Mouse (Mus musculus): ENCODE measurements around the gene Slc23a4. TPM values are rescaled to one million over a fixed set of nuclear protein-coding genes. Genes with fewer than 3 reads are reported as not detected.

Gene Slc23a4
- polyA plus RNA-seq, 1 experiment from 2014 or later, result 8.4 TPM

DNA sequence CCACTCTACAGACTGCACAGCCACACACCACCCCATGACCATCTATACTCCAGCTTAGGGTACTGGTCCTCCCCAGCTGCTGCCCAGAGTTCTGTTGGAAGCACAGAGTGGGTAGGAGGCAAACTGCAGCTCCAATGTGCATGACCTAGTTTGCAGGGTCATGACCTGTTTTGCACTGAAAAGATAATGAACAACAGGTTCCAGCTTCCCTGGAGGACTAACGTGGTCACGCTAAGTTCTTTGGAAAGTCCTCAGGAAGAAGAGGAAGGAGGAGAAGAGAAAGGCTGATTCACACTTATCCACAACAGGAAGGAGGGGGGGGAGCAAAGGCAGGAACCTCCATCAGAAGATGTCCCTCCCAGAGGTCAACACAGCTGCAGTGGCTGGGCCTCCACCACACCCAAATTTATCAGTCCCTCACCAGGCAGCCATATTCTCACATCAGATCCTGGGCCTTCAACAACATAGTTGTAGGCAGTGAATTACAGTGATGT is 81.0 kb downstream of the Slc23a4 start:
- 81% methylated on average over 2 of the region's 2 CpGs for WGBS
- Histone ChIP-seq H3K4me3 (replicated peaks) (no peak overlapping the region), H3K27ac (no peak overlapping the region), H3K9me3 (no peaks in the 10 kb centered on the region), H3K36me3 (peaks cover 4% of the 10 kb centered on the region; the same call in 1 of the 2 replicates), H3K4me2 (replicated peaks) (no peak overlapping the region), H3K4me1 (replicated peaks) (0 out of 2 replicates have a peak, but pooled peaks cover 6% of the 10 kb centered on the region), H3K9ac (no peak overlapping the region), H3K27me3 (replicated peaks) (no peaks in the 10 kb centered on the region)
- ATAC-seq, result no peak

DNA sequence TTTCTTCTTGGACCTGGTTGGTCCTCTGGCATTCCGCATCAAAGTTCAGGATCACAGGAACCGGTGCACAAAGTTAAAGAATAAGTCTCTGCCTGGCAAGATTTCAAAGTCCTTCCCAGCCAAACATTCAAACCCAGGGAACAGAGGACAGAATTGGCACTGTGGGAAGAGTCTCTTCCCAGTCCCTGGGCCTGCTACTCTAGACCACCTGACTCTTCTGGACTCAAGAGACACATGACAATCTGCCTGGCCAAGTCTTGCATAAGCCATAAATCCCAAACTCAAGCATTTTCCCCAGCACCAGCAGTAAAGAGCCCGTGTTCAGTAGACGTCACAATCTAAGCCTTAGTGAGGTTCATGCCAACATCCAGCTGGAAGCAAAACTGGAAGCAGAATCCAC is 81.5 kb downstream of the Slc23a4 start:
- peaks cover 4% of the 10 kb centered on the region; the same call in 1 of the 2 replicates for H3K36me3 ChIP-seq

DNA sequence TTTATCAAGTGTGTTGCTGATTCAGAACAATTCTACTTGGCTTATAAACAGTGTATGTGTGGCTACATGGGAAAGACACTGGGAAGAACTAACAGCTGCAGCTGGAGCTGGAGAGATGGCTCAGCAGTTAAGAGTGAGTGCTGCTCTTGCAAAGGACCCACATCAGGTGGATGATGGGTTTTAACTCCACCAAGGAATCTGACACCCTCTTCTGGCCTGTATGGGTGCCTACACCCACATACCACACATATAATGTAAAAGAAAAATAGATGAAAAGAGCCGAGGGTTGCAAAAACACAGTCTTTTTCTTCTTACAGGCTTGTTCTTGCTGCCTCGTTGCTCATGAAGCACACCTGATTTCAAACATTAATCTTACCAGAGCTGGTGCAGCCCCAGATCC is 82.1 kb downstream of the Slc23a4 start:
- no peak overlapping the region for H3K4me3 ChIP-seq (replicated peaks)
- 0 out of 2 replicates have a peak, but pooled peaks cover 7% of the 10 kb centered on the region for H3K4me1 ChIP-seq (replicated peaks)
- no peak overlapping the region for H3K27ac ChIP-seq
- no peak overlapping the region for H3K4me2 ChIP-seq (replicated peaks)
- H3K9me3 ChIP-seq, result no peaks in the 10 kb centered on the region
- peaks cover 4% of the 10 kb centered on the region; the same call in 1 of the 2 replicates for H3K36me3 ChIP-seq
- WGBS, result 81% methylated on average over 2 of the region's 2 CpGs
- no peak for ATAC-seq
- no peak overlapping the region for H3K9ac ChIP-seq
- no peaks in the 10 kb centered on the region for H3K27me3 ChIP-seq (replicated peaks)

More for the DNA sequence above, 81.5 kb downstream of the Slc23a4 start:
- no peak for ATAC-seq
- no peak overlapping the region for H3K4me2 ChIP-seq (replicated peaks)
- H3K9me3 ChIP-seq, result no peaks in the 10 kb centered on the region
- 0 out of 2 replicates have a peak, but pooled peaks cover 7% of the 10 kb centered on the region for H3K4me1 ChIP-seq (replicated peaks)
- no peak overlapping the region for H3K9ac ChIP-seq
- no peak overlapping the region for H3K27ac ChIP-seq
- H3K27me3 ChIP-seq (replicated peaks), result no peaks in the 10 kb centered on the region
- WGBS, result 91% methylated on average over 4 of the region's 4 CpGs
- no peak overlapping the region for H3K4me3 ChIP-seq (replicated peaks)

DNA sequence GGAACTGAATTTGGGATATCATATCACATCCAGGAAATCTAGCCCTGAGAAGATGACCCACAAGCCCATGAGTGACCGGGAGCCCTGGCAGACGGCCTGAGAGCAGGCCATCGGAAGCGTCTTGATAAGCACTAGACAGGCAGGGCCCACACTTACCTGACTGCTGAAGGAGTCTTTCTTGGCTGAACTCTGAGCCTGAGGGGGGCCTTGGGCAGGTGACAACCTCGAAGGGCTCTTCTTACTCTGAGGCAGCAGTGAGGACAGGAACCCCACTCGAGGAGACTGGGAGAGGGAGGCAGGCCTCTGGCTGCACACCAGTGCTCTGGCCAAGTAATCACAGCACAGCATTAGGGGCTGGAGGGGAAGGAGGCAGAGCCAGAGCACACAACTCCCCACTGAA is 83.8 kb downstream of the Slc23a4 start:
- peaks cover 7% of the 10 kb centered on the region; the same call in 1 of the 2 replicates for H3K36me3 ChIP-seq
- no peak overlapping the region for H3K4me2 ChIP-seq (replicated peaks)
- 84% methylated on average over 6 of the region's 6 CpGs for WGBS
- no peak overlapping the region for H3K27ac ChIP-seq
- no peaks in the 10 kb centered on the region for H3K9me3 ChIP-seq
- 0 out of 2 replicates have a peak, but pooled peaks cover 2% of the 10 kb centered on the region for H3K4me1 ChIP-seq (replicated peaks)
- no peak for ATAC-seq
- no peak overlapping the region for H3K9ac ChIP-seq
- no peak overlapping the region for H3K4me3 ChIP-seq (replicated peaks)
- H3K27me3 ChIP-seq (replicated peaks), result no peaks in the 10 kb centered on the region

DNA sequence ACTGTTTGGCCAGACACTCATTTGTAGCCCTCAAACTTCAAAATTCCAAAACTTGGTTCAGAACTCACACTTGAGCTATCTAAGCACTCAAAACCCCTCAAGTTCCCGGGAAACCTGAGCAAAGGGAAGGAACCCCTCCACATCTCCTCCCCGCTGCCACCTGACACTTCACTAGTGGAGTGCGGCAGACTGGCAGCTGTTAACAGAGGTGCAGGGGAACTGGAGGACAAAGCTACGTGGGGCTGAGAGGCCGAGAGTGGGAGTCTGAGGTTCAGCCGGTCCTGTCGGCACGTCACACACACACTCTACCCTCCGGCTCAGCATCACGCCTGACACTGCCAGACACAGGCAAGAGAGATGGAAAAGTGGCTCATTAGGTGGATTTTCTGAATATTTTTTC is 84.4 kb downstream of the Slc23a4 start:
- H3K4me2 ChIP-seq (replicated peaks), result no peak overlapping the region
- no peak overlapping the region for H3K9ac ChIP-seq
- 84% methylated on average over 10 of the region's 10 CpGs for WGBS
- no peaks in the 10 kb centered on the region for H3K9me3 ChIP-seq
- no peak for ATAC-seq
- 0 out of 2 replicates have a peak, but pooled peaks cover 2% of the 10 kb centered on the region for H3K4me1 ChIP-seq (replicated peaks)
- H3K27me3 ChIP-seq (replicated peaks), result no peaks in the 10 kb centered on the region
- no peak overlapping the region for H3K4me3 ChIP-seq (replicated peaks)
- H3K36me3 ChIP-seq, result peaks cover 7% of the 10 kb centered on the region; the same call in 1 of the 2 replicates
- no peak overlapping the region for H3K27ac ChIP-seq

DNA sequence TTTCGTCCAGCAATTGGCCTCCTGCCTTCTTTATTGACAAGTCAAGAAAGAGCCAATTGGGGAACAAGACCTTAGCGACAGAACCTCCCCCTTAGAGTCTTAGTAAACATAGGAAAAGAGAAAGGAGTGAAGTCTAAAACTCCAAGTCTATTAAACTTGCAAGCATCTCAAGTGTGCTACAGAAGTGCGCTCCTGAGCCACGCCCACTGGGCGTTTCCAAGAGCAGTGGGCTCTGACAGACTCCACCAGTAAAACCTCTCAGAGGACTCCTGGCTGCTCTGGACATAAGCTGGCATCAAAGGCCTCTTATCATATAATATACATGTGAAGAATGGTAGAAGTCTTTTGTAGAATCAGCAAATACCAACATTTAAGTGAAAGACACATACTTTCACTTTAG is 84.8 kb downstream of the Slc23a4 start:
- H3K9ac ChIP-seq, result no peak overlapping the region
- H3K27me3 ChIP-seq (replicated peaks), result no peaks in the 10 kb centered on the region
- no peak overlapping the region for H3K4me3 ChIP-seq (replicated peaks)
- H3K9me3 ChIP-seq, result no peaks in the 10 kb centered on the region
- peaks cover 7% of the 10 kb centered on the region; the same call in 1 of the 2 replicates for H3K36me3 ChIP-seq
- no peak overlapping the region for H3K4me2 ChIP-seq (replicated peaks)
- no peak overlapping the region for H3K27ac ChIP-seq
- no peak for ATAC-seq
- H3K4me1 ChIP-seq (replicated peaks), result 0 out of 2 replicates have a peak, but pooled peaks cover 2% of the 10 kb centered on the region
- 72% methylated on average over 5 of the region's 5 CpGs for WGBS

DNA sequence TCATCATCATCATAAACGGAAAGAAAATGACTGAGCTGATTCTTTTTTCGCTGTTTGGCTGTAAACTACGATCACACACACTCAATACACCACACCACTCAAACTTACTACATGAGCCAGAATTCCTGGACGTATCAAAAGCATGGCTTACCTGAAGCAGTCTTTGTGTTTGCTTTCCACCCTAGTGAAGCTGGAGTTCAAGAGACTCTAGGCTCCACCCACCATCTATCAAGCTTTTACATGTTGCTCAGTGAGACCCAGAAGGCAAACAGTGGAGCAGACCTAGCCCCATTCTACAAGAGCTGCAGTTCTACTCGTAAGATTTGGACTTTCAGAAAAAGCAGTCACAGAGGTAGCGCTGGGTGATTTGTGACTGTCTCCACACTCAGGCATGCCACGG is 85.6 kb downstream of the Slc23a4 start:
- no peak for ATAC-seq
- H3K4me3 ChIP-seq (replicated peaks), result no peak overlapping the region
- no peak overlapping the region for H3K9ac ChIP-seq
- 76% methylated on average over 7 of the region's 7 CpGs for WGBS
- H3K27me3 ChIP-seq (replicated peaks), result no peaks in the 10 kb centered on the region
- 0 out of 2 replicates have a peak, but pooled peaks cover 2% of the 10 kb centered on the region for H3K4me1 ChIP-seq (replicated peaks)
- peaks cover 7% of the 10 kb centered on the region; the same call in 1 of the 2 replicates for H3K36me3 ChIP-seq
- H3K27ac ChIP-seq, result no peak overlapping the region
- no peak overlapping the region for H3K4me2 ChIP-seq (replicated peaks)
- H3K9me3 ChIP-seq, result no peaks in the 10 kb centered on the region

DNA sequence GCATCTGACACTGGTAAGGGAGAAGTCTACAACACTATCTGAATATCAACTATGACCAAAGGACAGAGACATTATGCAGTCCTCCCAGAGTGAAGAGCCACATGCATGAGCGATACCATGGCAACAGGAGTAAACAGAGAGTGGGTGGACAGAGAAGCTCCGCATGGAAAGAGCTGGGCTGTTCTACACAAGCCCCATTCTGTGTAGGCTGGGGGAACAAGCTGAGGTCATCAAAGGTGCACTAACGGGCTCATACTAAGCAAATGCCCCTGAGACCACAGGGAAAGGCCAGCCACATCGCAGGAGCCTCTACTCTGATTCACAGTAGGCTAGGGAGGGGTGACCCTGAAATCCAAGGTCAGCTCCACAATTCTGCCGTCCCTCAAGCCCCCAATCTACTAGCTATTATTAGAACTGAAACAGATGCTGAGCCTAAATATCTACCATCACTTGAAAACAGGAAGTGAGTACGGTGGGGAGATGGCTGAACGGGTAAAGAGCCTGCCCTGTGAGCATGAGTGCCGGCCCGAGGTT is 86.2 kb downstream of the Slc23a4 start:
- H3K4me1 ChIP-seq (replicated peaks), result 0 out of 2 replicates have a peak, but pooled peaks cover 2% of the 10 kb centered on the region
- ATAC-seq, result 0 out of 2 replicates have a peak, but pooled peaks have one; percentile 31
- WGBS, result 56% methylated on average over 9 of the region's 9 CpGs
- H3K9me3 ChIP-seq, result no peaks in the 10 kb centered on the region
- H3K9ac ChIP-seq, result no peak overlapping the region
- no peak overlapping the region for H3K27ac ChIP-seq
- no peak overlapping the region for H3K4me3 ChIP-seq (replicated peaks)
- H3K36me3 ChIP-seq, result peaks cover 7% of the 10 kb centered on the region; the same call in 1 of the 2 replicates
- H3K27me3 ChIP-seq (replicated peaks), result no peaks in the 10 kb centered on the region
- H3K4me2 ChIP-seq (replicated peaks), result no peak overlapping the region

DNA sequence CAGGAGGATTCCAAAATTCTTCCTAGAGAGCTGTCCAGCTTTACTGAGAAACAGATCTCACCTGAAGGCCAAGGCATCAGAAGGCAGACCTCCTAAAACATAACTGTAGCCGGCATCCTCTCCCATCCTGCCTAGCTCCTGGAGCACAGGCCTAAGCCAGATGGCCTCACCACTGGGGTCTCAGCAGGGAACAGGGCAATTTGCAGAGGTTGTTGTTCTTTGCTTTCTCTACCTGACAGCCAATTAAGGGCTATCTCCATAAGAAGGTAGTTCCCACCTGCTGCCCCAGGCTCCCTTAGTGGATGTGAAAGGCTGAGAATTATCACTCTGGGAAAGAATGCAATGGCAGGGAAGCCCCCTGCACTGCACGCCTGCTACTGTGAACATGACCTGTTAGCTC is 87.2 kb downstream of the Slc23a4 start:
- Histone ChIP-seq H3K4me3 (replicated peaks) (no peak overlapping the region), H3K4me1 (replicated peaks) (0 out of 2 replicates have a peak, but pooled peaks cover 2% of the 10 kb centered on the region), H3K27ac (no peak overlapping the region), H3K27me3 (replicated peaks) (no peaks in the 10 kb centered on the region), H3K4me2 (replicated peaks) (no peak overlapping the region), H3K9ac (no peak overlapping the region), H3K9me3 (no peaks in the 10 kb centered on the region), H3K36me3 (peaks cover 7% of the 10 kb centered on the region)
- ATAC-seq, result no peak
- 76% methylated on average over 2 of the region's 2 CpGs for WGBS

DNA sequence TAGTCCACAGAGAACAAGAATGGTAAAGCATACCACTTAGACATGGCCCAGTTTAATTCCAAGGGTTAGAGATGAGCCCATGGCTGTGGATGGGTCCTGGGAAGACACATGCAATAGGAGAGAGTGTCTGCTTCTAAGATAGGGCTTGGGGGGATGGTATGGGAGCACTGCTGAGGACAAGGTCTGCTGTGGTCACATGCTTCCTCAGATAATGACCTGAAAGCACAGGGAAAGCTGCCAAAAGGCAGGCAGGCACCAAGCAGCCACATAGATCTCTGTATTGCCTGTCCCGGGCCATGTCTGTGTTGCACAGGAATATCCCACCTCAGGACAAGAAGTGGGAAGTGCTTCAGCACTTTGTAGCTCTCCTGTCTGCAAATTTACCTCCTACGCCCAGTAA is 89.1 kb downstream of the Slc23a4 start:
- Histone ChIP-seq H3K36me3 (peaks cover 3% of the 10 kb centered on the region; the same call in 1 of the 2 replicates), H3K4me2 (replicated peaks) (no peak overlapping the region), H3K9me3 (no peaks in the 10 kb centered on the region), H3K4me1 (replicated peaks) (0 out of 2 replicates have a peak, but pooled peaks cover 2% of the 10 kb centered on the region), H3K27me3 (replicated peaks) (no peaks in the 10 kb centered on the region), H3K4me3 (replicated peaks) (no peak overlapping the region), H3K27ac (no peak overlapping the region), H3K9ac (no peak overlapping the region)
- 0 out of 2 replicates have a peak, but pooled peaks have one; percentile 28 for ATAC-seq
- 75% methylated on average over 2 of the region's 2 CpGs for WGBS

DNA sequence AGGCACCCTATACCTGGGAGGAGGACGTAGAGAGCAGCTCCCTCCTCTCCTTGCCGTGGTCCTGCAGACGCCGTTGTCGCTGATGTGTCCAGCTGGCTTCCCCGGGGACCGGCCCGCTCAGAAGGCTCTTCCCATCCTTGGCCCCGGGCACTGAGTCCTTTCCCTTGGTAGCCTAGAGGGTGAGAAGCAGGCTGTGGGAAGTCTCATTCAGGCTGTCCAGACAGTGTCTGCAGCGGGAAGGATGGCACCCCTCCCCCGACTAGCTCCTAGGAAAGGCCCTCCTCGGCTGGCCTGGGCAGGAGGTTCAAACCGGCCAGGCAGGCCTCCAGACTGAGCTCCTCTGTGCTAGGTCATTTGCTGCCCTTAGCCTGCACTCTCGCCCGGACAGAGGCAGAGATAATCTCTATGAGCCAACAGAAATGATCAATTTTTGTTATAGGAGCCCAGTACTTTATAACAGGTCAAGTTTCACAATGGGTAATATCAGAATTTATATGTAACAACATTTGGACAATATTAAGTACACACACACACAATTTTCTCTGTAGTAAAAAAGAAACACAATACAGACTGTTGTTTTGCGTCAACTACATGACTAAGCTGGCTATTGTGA is 91.9 kb downstream of the Slc23a4 start:
- ATAC-seq, result no peak
- Histone ChIP-seq H3K4me3 (replicated peaks) (no peak overlapping the region), H3K36me3 (peaks cover 6% of the 10 kb centered on the region; the same call in 1 of the 2 replicates), H3K27me3 (replicated peaks) (no peaks in the 10 kb centered on the region), H3K9me3 (no peaks in the 10 kb centered on the region), H3K27ac (no peak overlapping the region), H3K9ac (no peak overlapping the region), H3K4me2 (replicated peaks) (no peak overlapping the region), H3K4me1 (replicated peaks) (no peaks in the 10 kb centered on the region)
- 58% methylated on average over 16 of the region's 16 CpGs for WGBS

DNA sequence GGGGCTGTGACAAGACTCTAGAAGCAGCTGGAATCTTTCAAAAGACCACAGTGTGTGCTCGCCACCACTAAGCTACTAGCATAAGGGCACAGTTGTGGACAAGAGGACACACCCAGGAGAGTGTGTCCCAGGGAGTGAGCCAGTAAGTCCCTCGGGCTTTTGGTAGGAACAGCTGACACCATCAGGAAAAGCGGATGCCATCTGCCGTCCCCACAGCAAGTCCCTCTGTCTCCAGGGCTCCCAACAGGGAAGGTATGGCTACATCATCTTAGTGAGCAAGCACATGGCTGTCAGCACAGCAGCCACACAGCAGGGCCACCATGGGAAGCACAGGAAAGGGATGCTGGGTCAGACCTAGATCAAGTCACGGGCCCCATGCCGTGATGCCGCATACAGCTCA is 92.6 kb downstream of the Slc23a4 start:
- H3K27ac ChIP-seq, result no peak overlapping the region
- no peaks in the 10 kb centered on the region for H3K27me3 ChIP-seq (replicated peaks)
- H3K4me3 ChIP-seq (replicated peaks), result no peak overlapping the region
- ATAC-seq, result no peak
- H3K9me3 ChIP-seq, result no peaks in the 10 kb centered on the region
- 86% methylated on average over 7 of the region's 7 CpGs for WGBS
- H3K4me1 ChIP-seq (replicated peaks), result no peaks in the 10 kb centered on the region
- no peak overlapping the region for H3K9ac ChIP-seq
- no peak overlapping the region for H3K4me2 ChIP-seq (replicated peaks)
- peaks cover 6% of the 10 kb centered on the region; the same call in 1 of the 2 replicates for H3K36me3 ChIP-seq

Measured in intestine, embryonic 15.5 days (tissue).